Mouse (Mus musculus) cortical plate, adult 2 months (tissue): ENCODE data around the gene Mapk3. TPM values are rescaled to one million over a fixed set of nuclear protein-coding genes. Genes with fewer than 3 reads are reported as not detected.

Experiments used
- H3K27ac ChIP-seq: fragments of 200-500 bp; 2 replicates; pipeline ENCODE4 v1.5.1; 2012; ENCODE audit warnings: low read length, control low read depth, inconsistent platforms; ENCODE audit not compliant: insufficient read depth
- H3K4me1 ChIP-seq: fragments of 200-500 bp; 2 replicates; pipeline ENCODE4 v1.6.1; 2011; ENCODE audit warnings: low read length; ENCODE audit not compliant: control insufficient read depth, insufficient read depth
- H3K4me3 ChIP-seq: fragments of 200-500 bp; 2 replicates; pipeline ENCODE4 v1.5.1; 2011; ENCODE audit warnings: mild to moderate bottlenecking, low read length, control low read depth; ENCODE audit not compliant: insufficient read depth
- CTCF ChIP-seq: fragments of 200-500 bp; IDR thresholded peaks from 2 replicates; pipeline ENCODE4 v1.5.1; 2011; ENCODE audit warnings: mild to moderate bottlenecking, control low read depth, low read length; ENCODE audit not compliant: insufficient read depth; ENCODE audit errors: extremely low read depth
- POLR2A ChIP-seq: fragments of 200-500 bp; IDR thresholded peaks from 2 replicates; pipeline ENCODE4 v1.6.1; 2011; ENCODE audit warnings: mild to moderate bottlenecking, low read length, control low read depth; ENCODE audit not compliant: insufficient read depth; ENCODE audit errors: extremely low read depth
- polyA plus RNA-seq: library from polyadenylated mRNA; depleted of rRNA; stranded (reverse); fragments of >200 nt; gene quantifications from 2 replicates; pipeline ENCODE4 v1.2.3, GENCODE M21; 2012

Mapk3 gene
- polyA plus RNA-seq, 1 experiment, result 283 TPM

GRCm38 (mm10) chr7:126800269-126801056 is 41.1 kb downstream of the Mapk3 start:
- TF ChIP-seq CTCF, result no peak
- TF ChIP-seq POLR2A, result peak; percentile 41; the same call in 1 of the 2 replicates
- peak overlapping the region; percentile 90 for H3K4me3 ChIP-seq
- H3K4me1 ChIP-seq, result no peaks in the 10 kb centered on the region; the same call in 1 of the 2 replicates
- peak overlapping the region; percentile 92 for H3K27ac ChIP-seq

- H3K27ac ChIP-seq, result peak overlapping the region; percentile 92; the same call in 1 of the 2 replicates
- H3K4me1 ChIP-seq, result no peaks in the 10 kb centered on the region; the same call in 1 of the 2 replicates
- TF ChIP-seq POLR2A, result no peak
- TF ChIP-seq CTCF, result no peak
- H3K4me3 ChIP-seq, result no peak overlapping the region
Observed at GRCm38 (mm10) chr7:126801057-126801422, 41.6 kb downstream of the Mapk3 start.

DNA sequence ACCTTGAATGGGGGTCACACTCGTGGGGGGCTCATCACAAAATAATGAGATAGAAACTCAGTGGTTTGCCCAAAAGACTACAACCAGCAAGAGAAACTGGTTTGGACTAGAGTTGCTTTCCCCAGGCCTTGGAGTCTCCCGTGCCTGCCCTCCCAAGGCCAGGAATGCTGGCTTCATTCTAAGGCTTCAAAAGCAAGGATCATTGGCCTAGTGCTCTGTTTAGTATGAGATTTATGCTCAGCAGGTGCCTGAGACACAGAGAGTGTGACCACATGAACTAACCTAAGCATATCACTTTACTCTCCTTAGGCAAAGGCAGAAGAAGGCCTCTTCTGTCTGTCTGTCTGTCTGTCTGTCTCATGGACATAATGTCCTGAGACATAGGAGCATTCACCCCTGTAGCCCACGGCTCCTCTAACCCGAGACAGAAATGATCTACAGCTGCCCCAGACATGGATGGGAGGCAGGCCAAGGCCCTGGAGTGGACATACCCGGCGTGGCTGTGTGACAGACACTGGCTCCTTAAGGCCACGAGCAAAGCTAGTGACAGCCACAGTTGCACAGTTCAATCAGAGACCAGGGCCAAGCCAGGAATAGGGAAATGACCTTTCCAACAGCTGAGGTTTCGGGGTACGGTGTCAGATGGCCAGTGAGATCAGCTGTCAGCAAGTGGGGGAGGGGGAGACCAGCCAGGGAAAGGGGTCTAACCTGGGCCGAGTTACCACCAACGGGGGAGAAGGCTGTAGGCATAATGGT is 42.9 kb downstream of the Mapk3 start:
- Histone ChIP-seq H3K4me3 (no peak overlapping the region), H3K4me1 (no peaks in the 10 kb centered on the region; the same call in 1 of the 2 replicates), H3K27ac (no peak overlapping the region)
- TF ChIP-seq POLR2A (no peak), CTCF (no peak)

GRCm38 (mm10) chr7:126803181-126803580 is 43.8 kb downstream of the Mapk3 start:
- TF ChIP-seq CTCF (no peak), POLR2A (no peak)
- no peak overlapping the region for H3K4me3 ChIP-seq
- no peak overlapping the region for H3K27ac ChIP-seq
- H3K4me1 ChIP-seq, result no peaks in the 10 kb centered on the region; the same call in 1 of the 2 replicates

- no peak for TF ChIP-seq CTCF
- no peak for TF ChIP-seq POLR2A
- Histone ChIP-seq H3K4me1 (no peaks in the 10 kb centered on the region; the same call in 1 of the 2 replicates), H3K4me3 (no peak overlapping the region), H3K27ac (no peak overlapping the region)
Observed at GRCm38 (mm10) chr7:126803751-126804150, 44.4 kb downstream of the Mapk3 start.

DNA sequence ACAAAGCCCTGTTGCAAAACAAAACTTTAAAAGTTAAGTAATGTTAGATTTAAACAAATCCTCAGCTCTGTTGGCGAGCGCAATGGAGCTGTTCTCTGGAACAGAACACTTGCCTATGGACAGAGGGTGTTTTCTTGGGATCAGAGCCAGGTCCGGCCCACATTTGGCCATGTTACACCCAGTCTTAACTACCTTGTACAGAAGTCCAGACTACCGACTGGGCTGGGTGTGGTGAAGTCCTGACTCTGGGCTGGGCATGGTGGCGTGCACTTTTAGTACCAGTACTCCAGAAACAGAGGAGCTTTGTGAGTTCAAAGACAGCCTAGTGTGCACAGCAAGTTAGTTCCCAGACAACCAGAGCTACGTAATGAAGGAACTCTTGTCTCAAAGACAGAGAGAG is 47.6 kb downstream of the Mapk3 start:
- Histone ChIP-seq H3K4me3 (no peak overlapping the region), H3K27ac (no peak overlapping the region), H3K4me1 (peaks cover 2% of the 10 kb centered on the region; the same call in 1 of the 2 replicates)
- no peak for TF ChIP-seq CTCF
- no peak for TF ChIP-seq POLR2A

- TF ChIP-seq POLR2A (no peak), CTCF (no peak)
- Histone ChIP-seq H3K27ac (no peak overlapping the region), H3K4me3 (no peak overlapping the region), H3K4me1 (peaks cover 2% of the 10 kb centered on the region; the same call in 1 of the 2 replicates)
Observed at GRCm38 (mm10) chr7:126807405-126807804, 48.0 kb downstream of the Mapk3 start.

GRCm38 (mm10) chr7:126808703-126809455 is 49.5 kb downstream of the Mapk3 start:
- peaks cover 2% of the 10 kb centered on the region; the same call in 1 of the 2 replicates for H3K4me1 ChIP-seq
- peak overlapping the region; percentile 46 for H3K4me3 ChIP-seq
- no peak for TF ChIP-seq POLR2A
- TF ChIP-seq CTCF, result no peak
- no peak overlapping the region for H3K27ac ChIP-seq
